Mouse (Mus musculus) adrenal gland (tissue): ENCODE data around the gene Rufy1.

ENCODE experiments used
- intact Hi-C: fragments of 180-260 bp; cut with DNase I; formaldehyde crosslinking; loops from one replicate; pipeline ENCODE4 v1.15.1; 2025

Rufy1 gene

GRCm38 (mm10) chr11:50431134-50432068 lies 476 bp upstream of the Rufy1 start:
- intact Hi-C loops, result no loop called here

GRCm38 (mm10) chr11:50426056-50426455 lies 4.9 kb downstream of the Rufy1 start:
- intact Hi-C loops, result no loop called here

- intact Hi-C loops, result no loop called here
Observed at GRCm38 (mm10) chr11:50421934-50422780, 8.8 kb downstream of the Rufy1 start.

- intact Hi-C loops, result no loop called here
Observed at GRCm38 (mm10) chr11:50421461-50421860, 9.5 kb downstream of the Rufy1 start.

- intact Hi-C loops, result no loop called here
Observed at GRCm38 (mm10) chr11:50417856-50418255, 13.1 kb downstream of the Rufy1 start.

GRCm38 (mm10) chr11:50415563-50416241 lies 15.2 kb downstream of the Rufy1 start:
- intact Hi-C loops, result no loop called here

GRCm38 (mm10) chr11:50407235-50407634 lies 23.7 kb downstream of the Rufy1 start:
- intact Hi-C loops, result no loop called here

- intact Hi-C loops, result no loop called here
Observed at GRCm38 (mm10) chr11:50403367-50404014, 27.4 kb downstream of the Rufy1 start.

GRCm38 (mm10) chr11:50402481-50402880 lies 28.4 kb downstream of the Rufy1 start:
- intact Hi-C loops, result no loop called here

GRCm38 (mm10) chr11:50398803-50399202 lies 32.1 kb downstream of the Rufy1 start:
- intact Hi-C loops, result no loop called here

GRCm38 (mm10) chr11:50397316-50397715 lies 33.6 kb downstream of the Rufy1 start:
- intact Hi-C loops, result no loop called here

GRCm38 (mm10) chr11:50396766-50397307 lies 34.1 kb downstream of the Rufy1 start:
- intact Hi-C loops, result no loop called here

GRCm38 (mm10) chr11:50394731-50395130 lies 36.2 kb downstream of the Rufy1 start:
- intact Hi-C loops, result no loop called here

- intact Hi-C loops, result no loop called here
Observed at GRCm38 (mm10) chr11:50393306-50393705, 37.6 kb downstream of the Rufy1 start.

GRCm38 (mm10) chr11:50391272-50391960 lies 39.5 kb downstream of the Rufy1 start:
- intact Hi-C loops, result no loop called here

- intact Hi-C loops, result no loop called here
Observed at GRCm38 (mm10) chr11:50389616-50390015, 41.3 kb downstream of the Rufy1 start.

GRCm38 (mm10) chr11:50389011-50389410 lies 41.9 kb downstream of the Rufy1 start:
- intact Hi-C loops, result no loop called here

GRCm38 (mm10) chr11:50388217-50388929 lies 42.6 kb downstream of the Rufy1 start:
- intact Hi-C loops, result no loop called here

GRCm38 (mm10) chr11:50387697-50388096 lies 43.2 kb downstream of the Rufy1 start:
- intact Hi-C loops, result no loop called here
